Mouse (Mus musculus): ENCODE measurements around the gene Nppa. TPM values are rescaled to one million over a fixed set of nuclear protein-coding genes. Genes with fewer than 3 reads are reported as not detected.
A peak's percentile ranks its signal among the peaks of the same experiment; 100 is the strongest.

The Nppa gene
- polyA plus RNA-seq, 1 experiment, result not detected

DNA sequence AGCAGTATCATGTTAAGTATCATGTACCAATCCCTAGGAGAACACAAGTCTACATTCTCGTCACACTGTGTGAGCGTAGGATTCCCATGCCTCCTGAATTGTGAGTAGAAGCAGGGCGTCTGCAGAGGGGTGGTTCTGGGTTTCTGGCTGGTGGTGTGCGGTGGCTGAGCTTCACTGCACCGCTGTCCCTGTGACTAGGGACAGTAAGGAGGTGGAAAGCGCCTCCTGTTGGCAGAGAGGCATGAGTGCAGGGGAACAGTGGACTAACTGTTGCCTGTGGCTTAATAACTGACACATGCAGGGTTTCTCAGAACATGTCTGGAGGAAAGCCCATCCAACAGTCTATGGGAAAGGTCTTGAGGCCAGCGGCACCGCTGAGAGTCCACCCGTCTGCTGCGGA is 14.9 kb downstream of the Nppa start:
- H3K4me1 ChIP-seq (ENCODE audit: control insufficient read depth, insufficient read depth, low read length), result no peaks in the 10 kb centered on the region
- no peak overlapping the region for H3K4me3 ChIP-seq (ENCODE audit: low read depth, low read length)
- H3K27me3 ChIP-seq (ENCODE audit: control insufficient read depth, insufficient read depth, low read length, poor library complexity, severe bottlenecking), result no peaks in the 10 kb centered on the region
- no peak overlapping the region for H3K9ac ChIP-seq (ENCODE audit: low read depth, poor library complexity, severe bottlenecking)
- no peak for TF ChIP-seq EP300 (IDR thresholded peaks at IDR 0.05; ENCODE audit: insufficient read depth, low read depth, low read length)
- TF ChIP-seq POLR2A (IDR thresholded peaks at IDR 0.05; ENCODE audit: insufficient read depth, low read length), result no peak
- TF ChIP-seq CTCF (IDR thresholded peaks at IDR 0.05; ENCODE audit: low read depth, low read length), result peak; percentile 87
- H3K36me3 ChIP-seq (ENCODE audit: control insufficient read depth, insufficient read depth, low read length, poor library complexity, severe bottlenecking), result peaks cover 50% of the 10 kb centered on the region
- H3K27ac ChIP-seq (ENCODE audit: insufficient read depth, low read length), result no peak overlapping the region
- H3K9me3 ChIP-seq (replicated peaks; ENCODE audit: control insufficient read depth, insufficient read depth, low read length, poor library complexity, severe bottlenecking), result no peaks in the 10 kb centered on the region

DNA sequence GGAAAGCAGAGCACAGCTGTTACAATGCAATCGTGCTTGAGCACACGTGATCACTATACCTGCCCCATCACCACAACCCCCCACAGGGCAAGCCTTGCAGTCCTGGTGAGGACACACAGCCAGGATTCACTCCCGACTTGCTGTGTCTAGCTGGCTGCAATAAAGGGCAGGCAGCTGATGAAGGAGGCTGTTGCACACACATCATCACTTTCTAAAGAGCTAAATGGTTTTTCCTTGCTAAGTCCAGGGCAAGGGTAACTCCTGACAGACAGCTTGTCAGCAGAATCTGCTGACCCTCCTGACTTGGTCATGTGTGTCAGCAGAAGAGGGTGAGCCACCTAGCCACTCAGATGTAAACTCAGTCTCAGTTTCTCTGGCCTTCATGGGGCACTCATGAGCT is 16.5 kb downstream of the Nppa start:
- Histone ChIP-seq H3K9me3 (replicated peaks; ENCODE audit: control insufficient read depth, insufficient read depth, low read length, poor library complexity, severe bottlenecking) (no peaks in the 10 kb centered on the region), H3K4me1 (ENCODE audit: control insufficient read depth, insufficient read depth, low read length) (no peaks in the 10 kb centered on the region), H3K27ac (ENCODE audit: insufficient read depth, low read length) (no peak overlapping the region), H3K9ac (ENCODE audit: low read depth, poor library complexity, severe bottlenecking) (no peak overlapping the region), H3K36me3 (ENCODE audit: control insufficient read depth, insufficient read depth, low read length, poor library complexity, severe bottlenecking) (peaks cover 56% of the 10 kb centered on the region), H3K4me3 (ENCODE audit: low read depth, low read length) (no peak overlapping the region), H3K27me3 (ENCODE audit: control insufficient read depth, insufficient read depth, low read length, poor library complexity, severe bottlenecking) (no peaks in the 10 kb centered on the region)
- TF ChIP-seq CTCF (IDR thresholded peaks at IDR 0.05; ENCODE audit: low read depth, low read length) (no peak), EP300 (IDR thresholded peaks at IDR 0.05; ENCODE audit: insufficient read depth, low read depth, low read length) (no peak), POLR2A (IDR thresholded peaks at IDR 0.05; ENCODE audit: insufficient read depth, low read length) (no peak)

GRCm38 (mm10) chr4:148018410-148018809 is 17.9 kb downstream of the Nppa start:
- H3K4me1 ChIP-seq (ENCODE audit: control insufficient read depth, insufficient read depth, low read length), result no peaks in the 10 kb centered on the region

DNA sequence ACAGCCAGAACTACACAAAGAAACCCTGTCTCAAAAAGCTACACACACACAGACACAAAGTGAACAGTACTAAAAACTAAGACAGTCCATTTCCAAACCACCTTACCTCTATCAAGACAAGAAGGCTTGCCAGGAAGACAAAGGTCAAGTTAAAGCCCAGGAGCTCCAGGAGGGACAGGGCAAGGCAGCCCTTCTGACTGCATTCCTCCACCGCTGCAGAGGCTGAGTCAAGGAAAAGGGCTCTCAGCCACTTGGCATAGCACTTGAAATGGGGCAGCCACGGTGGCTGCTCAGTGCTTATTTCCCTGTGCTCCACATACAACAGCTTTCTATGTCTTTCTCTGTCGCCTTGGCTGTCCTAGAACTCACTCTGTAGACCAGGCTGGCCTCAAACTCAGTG is 23.5 kb downstream of the Nppa start:
- Histone ChIP-seq H3K27ac (ENCODE audit: insufficient read depth, low read length) (no peak overlapping the region), H3K36me3 (ENCODE audit: control insufficient read depth, insufficient read depth, low read length, poor library complexity, severe bottlenecking) (peaks cover 46% of the 10 kb centered on the region), H3K4me3 (ENCODE audit: low read depth, low read length) (no peak overlapping the region), H3K9me3 (replicated peaks; ENCODE audit: control insufficient read depth, insufficient read depth, low read length, poor library complexity, severe bottlenecking) (no peaks in the 10 kb centered on the region), H3K4me1 (ENCODE audit: control insufficient read depth, insufficient read depth, low read length) (no peaks in the 10 kb centered on the region), H3K9ac (ENCODE audit: low read depth, poor library complexity, severe bottlenecking) (no peak overlapping the region), H3K27me3 (ENCODE audit: control insufficient read depth, insufficient read depth, low read length, poor library complexity, severe bottlenecking) (no peaks in the 10 kb centered on the region)
- TF ChIP-seq EP300 (IDR thresholded peaks at IDR 0.05; ENCODE audit: insufficient read depth, low read depth, low read length), result no peak
- no peak for TF ChIP-seq CTCF (IDR thresholded peaks at IDR 0.05; ENCODE audit: low read depth, low read length)
- no peak for TF ChIP-seq POLR2A (IDR thresholded peaks at IDR 0.05; ENCODE audit: insufficient read depth, low read length)

More at GRCm38 (mm10) chr4:148018410-148018809, 17.9 kb downstream of the Nppa start:
- no peaks in the 10 kb centered on the region for H3K27me3 ChIP-seq (ENCODE audit: control insufficient read depth, insufficient read depth, low read length, poor library complexity, severe bottlenecking)
- no peak overlapping the region for H3K9ac ChIP-seq (ENCODE audit: low read depth, poor library complexity, severe bottlenecking)
- H3K27ac ChIP-seq (ENCODE audit: insufficient read depth, low read length), result no peak overlapping the region
- peaks cover 55% of the 10 kb centered on the region for H3K36me3 ChIP-seq (ENCODE audit: control insufficient read depth, insufficient read depth, low read length, poor library complexity, severe bottlenecking)
- no peak overlapping the region for H3K4me3 ChIP-seq (ENCODE audit: low read depth, low read length)
- TF ChIP-seq POLR2A (IDR thresholded peaks at IDR 0.05; ENCODE audit: insufficient read depth, low read length) (no peak), EP300 (IDR thresholded peaks at IDR 0.05; ENCODE audit: insufficient read depth, low read depth, low read length) (no peak), CTCF (IDR thresholded peaks at IDR 0.05; ENCODE audit: low read depth, low read length) (no peak)
- no peaks in the 10 kb centered on the region for H3K9me3 ChIP-seq (replicated peaks; ENCODE audit: control insufficient read depth, insufficient read depth, low read length, poor library complexity, severe bottlenecking)

- TF ChIP-seq EP300 (IDR thresholded peaks at IDR 0.05; ENCODE audit: insufficient read depth, low read depth, low read length) (no peak), POLR2A (IDR thresholded peaks at IDR 0.05; ENCODE audit: insufficient read depth, low read length) (no peak), CTCF (IDR thresholded peaks at IDR 0.05; ENCODE audit: low read depth, low read length) (no peak)
- Histone ChIP-seq H3K27ac (ENCODE audit: insufficient read depth, low read length) (no peak overlapping the region), H3K36me3 (ENCODE audit: control insufficient read depth, insufficient read depth, low read length, poor library complexity, severe bottlenecking) (peaks cover 31% of the 10 kb centered on the region), H3K9me3 (replicated peaks; ENCODE audit: control insufficient read depth, insufficient read depth, low read length, poor library complexity, severe bottlenecking) (no peaks in the 10 kb centered on the region), H3K9ac (ENCODE audit: low read depth, poor library complexity, severe bottlenecking) (no peak overlapping the region), H3K4me3 (ENCODE audit: low read depth, low read length) (no peak overlapping the region), H3K4me1 (ENCODE audit: control insufficient read depth, insufficient read depth, low read length) (no peaks in the 10 kb centered on the region), H3K27me3 (ENCODE audit: control insufficient read depth, insufficient read depth, low read length, poor library complexity, severe bottlenecking) (no peaks in the 10 kb centered on the region)
Observed at GRCm38 (mm10) chr4:148029297-148029696, 28.8 kb downstream of the Nppa start.

DNA sequence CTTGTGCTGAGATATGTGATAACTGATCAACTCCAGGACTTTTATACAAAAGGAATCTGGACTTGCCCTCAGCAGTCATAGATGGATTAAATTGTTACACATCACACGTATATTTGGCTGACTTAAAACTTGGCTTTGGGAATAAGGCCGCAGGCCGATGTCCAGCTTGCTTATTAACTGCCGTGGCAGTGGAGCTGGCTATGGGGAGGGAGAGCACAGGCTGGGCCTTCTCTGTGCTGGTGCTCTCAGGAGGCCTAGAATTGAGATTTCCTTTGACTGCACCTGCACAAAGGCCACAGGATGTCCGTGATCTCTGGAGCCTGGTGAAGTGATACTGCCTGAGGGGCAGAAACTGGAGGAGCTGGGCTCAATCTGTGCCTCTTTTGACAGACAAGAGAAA is 30.0 kb downstream of the Nppa start:
- H3K9ac ChIP-seq (ENCODE audit: low read depth, poor library complexity, severe bottlenecking), result no peak overlapping the region
- peaks cover 19% of the 10 kb centered on the region for H3K36me3 ChIP-seq (ENCODE audit: control insufficient read depth, insufficient read depth, low read length, poor library complexity, severe bottlenecking)
- no peak overlapping the region for H3K4me3 ChIP-seq (ENCODE audit: low read depth, low read length)
- H3K27ac ChIP-seq (ENCODE audit: insufficient read depth, low read length), result no peak overlapping the region
- H3K27me3 ChIP-seq (ENCODE audit: control insufficient read depth, insufficient read depth, low read length, poor library complexity, severe bottlenecking), result no peaks in the 10 kb centered on the region
- no peaks in the 10 kb centered on the region for H3K9me3 ChIP-seq (replicated peaks; ENCODE audit: control insufficient read depth, insufficient read depth, low read length, poor library complexity, severe bottlenecking)
- TF ChIP-seq CTCF (IDR thresholded peaks at IDR 0.05; ENCODE audit: low read depth, low read length), result no peak
- no peak for TF ChIP-seq POLR2A (IDR thresholded peaks at IDR 0.05; ENCODE audit: insufficient read depth, low read length)
- TF ChIP-seq EP300 (IDR thresholded peaks at IDR 0.05; ENCODE audit: insufficient read depth, low read depth, low read length), result no peak
- peaks cover 4% of the 10 kb centered on the region for H3K4me1 ChIP-seq (ENCODE audit: control insufficient read depth, insufficient read depth, low read length)
